Mouse (Mus musculus) hindbrain, embryonic 10.5 days (tissue): ENCODE data around the gene Bag5. TPM values are rescaled to one million over a fixed set of nuclear protein-coding genes. Genes with fewer than 3 reads are reported as not detected.

ENCODE experiments used
- DNase-seq: peaks from one replicate; pipeline ENCODE4 v3.0.0-alpha.2; 2017; ENCODE audit warnings: low spot score
- H3K27ac ChIP-seq: fragments of 300-500 bp; sonication (generic); 2 replicates; pipeline ENCODE4 v1.5.1; 2016; ENCODE audit warnings: mild to moderate bottlenecking, moderate library complexity
- H3K27me3 ChIP-seq: fragments of 300-500 bp; sonication (generic); 2 replicates; pipeline ENCODE4 v1.6.1; 2016; ENCODE audit warnings: mild to moderate bottlenecking; ENCODE audit not compliant: poor library complexity, insufficient read depth, severe bottlenecking
- H3K36me3 ChIP-seq: fragments of 300-500 bp; sonication (generic); 2 replicates; pipeline ENCODE4 v1.6.1; 2016; ENCODE audit warnings: mild to moderate bottlenecking, moderate library complexity
- H3K4me1 ChIP-seq: fragments of 300-500 bp; sonication (generic); replicated peaks from 2 replicates; pipeline ENCODE4 v1.6.1; 2016; ENCODE audit warnings: mild to moderate bottlenecking
- H3K4me3 ChIP-seq: fragments of 300-500 bp; sonication (generic); 2 replicates; pipeline ENCODE4 v1.5.1; 2016; ENCODE audit warnings: mild to moderate bottlenecking, moderate library complexity
- H3K9me3 ChIP-seq: fragments of 300-500 bp; sonication (generic); 2 replicates; pipeline ENCODE4 v1.6.1; 2016; ENCODE audit warnings: mild to moderate bottlenecking, moderate library complexity
- WGBS: fragments of 180-500 bp; shearing (Covaris S2); methylation state at CpG from one replicate; pipeline ENCODE4 v1.1.7; 2016; 5-methylcytosine and 5-hydroxymethylcytosine counted together
- polyA plus RNA-seq: library from polyadenylated mRNA; unstranded; fragments of >200 nt; fragmentation: Nextera tagmentation; extraction: Ambion mirVana; gene quantifications from 2 replicates; pipeline ENCODE4 v1.2.1, GENCODE M21; 2016

The Bag5 gene
- polyA plus RNA-seq, 1 experiment from 2014 or later, result 53.6 TPM

GRCm38 (mm10) chr12:111692899-111693298, 20.2 kb downstream of the Bag5 start:
- no peaks in the 10 kb centered on the region for H3K27me3 ChIP-seq
- peaks cover 94% of the 10 kb centered on the region for H3K4me1 ChIP-seq
- DNase-seq, result no peak
- H3K4me3 ChIP-seq, result peak overlapping the region; percentile 41
- 72% methylated on average over 5 of the region's 5 CpGs for WGBS
- no peaks in the 10 kb centered on the region for H3K36me3 ChIP-seq
- H3K9me3 ChIP-seq, result no peaks in the 10 kb centered on the region
- peak overlapping the region; percentile 98 for H3K27ac ChIP-seq

- 2% methylated on average over 5 of the region's 5 CpGs for WGBS
- Histone ChIP-seq H3K9me3 (no peaks in the 10 kb centered on the region), H3K4me1 (peaks cover 100% of the 10 kb centered on the region), H3K27me3 (no peaks in the 10 kb centered on the region), H3K4me3 (peak overlapping the region; percentile 31), H3K36me3 (no peaks in the 10 kb centered on the region), H3K27ac (peak overlapping the region; percentile 98)
- peak; percentile 91 for DNase-seq
These were observed 21.6 kb downstream of the Bag5 start for GRCm38 (mm10) chr12:111691346-111691872.

- WGBS, result 90% methylated on average over 11 of the region's 11 CpGs
- no peaks in the 10 kb centered on the region for H3K9me3 ChIP-seq
- peak overlapping the region; percentile 98 for H3K27ac ChIP-seq
- no peak for DNase-seq
- peaks cover 86% of the 10 kb centered on the region for H3K4me1 ChIP-seq
- H3K4me3 ChIP-seq, result no peak overlapping the region
- no peaks in the 10 kb centered on the region for H3K27me3 ChIP-seq
- H3K36me3 ChIP-seq, result peaks cover 1% of the 10 kb centered on the region
These were observed 23.6 kb downstream of the Bag5 start for GRCm38 (mm10) chr12:111689426-111689825.

- no peak for DNase-seq
- H3K27ac ChIP-seq, result peak overlapping the region; percentile 98
- peaks cover 15% of the 10 kb centered on the region for H3K36me3 ChIP-seq
- no peaks in the 10 kb centered on the region for H3K27me3 ChIP-seq
- WGBS, result 25% methylated on average over 2 of the region's 2 CpGs
- H3K4me3 ChIP-seq, result peak overlapping the region; percentile 9; the same call in 1 of the 2 replicates
- no peaks in the 10 kb centered on the region for H3K9me3 ChIP-seq
- peaks cover 76% of the 10 kb centered on the region for H3K4me1 ChIP-seq
These were observed 25.0 kb downstream of the Bag5 start for GRCm38 (mm10) chr12:111688069-111688428.

- H3K4me3 ChIP-seq, result peak overlapping the region; percentile 9; the same call in 1 of the 2 replicates
These were observed 25.5 kb downstream of the Bag5 start for GRCm38 (mm10) chr12:111687350-111688068.

GRCm38 (mm10) chr12:111686390-111686789, 26.7 kb downstream of the Bag5 start:
- peak overlapping the region; percentile 98 for H3K27ac ChIP-seq
- WGBS, result 92% methylated on average over 4 of the region's 4 CpGs
- DNase-seq, result no peak
- no peaks in the 10 kb centered on the region for H3K9me3 ChIP-seq
- 0 out of 2 replicates have a peak overlapping the region, but pooled peaks have one; percentile 18 for H3K4me3 ChIP-seq
- H3K4me1 ChIP-seq, result peaks cover 76% of the 10 kb centered on the region
- peaks cover 32% of the 10 kb centered on the region for H3K36me3 ChIP-seq
- no peaks in the 10 kb centered on the region for H3K27me3 ChIP-seq

More at GRCm38 (mm10) chr12:111687350-111688068, 25.5 kb downstream of the Bag5 start:
- Histone ChIP-seq H3K27ac (peak overlapping the region; percentile 98), H3K9me3 (no peaks in the 10 kb centered on the region), H3K27me3 (no peaks in the 10 kb centered on the region), H3K4me1 (peaks cover 76% of the 10 kb centered on the region), H3K36me3 (peaks cover 20% of the 10 kb centered on the region)
- 30% methylated on average over 14 of the region's 14 CpGs for WGBS
- peak; percentile 35 for DNase-seq

GRCm38 (mm10) chr12:111682806-111683205, 30.3 kb downstream of the Bag5 start:
- 64% methylated on average over 5 of the region's 5 CpGs for WGBS
- Histone ChIP-seq H3K27ac (peak overlapping the region; percentile 65), H3K4me1 (peaks cover 67% of the 10 kb centered on the region), H3K4me3 (no peak overlapping the region), H3K27me3 (no peaks in the 10 kb centered on the region), H3K36me3 (peaks cover 47% of the 10 kb centered on the region), H3K9me3 (no peaks in the 10 kb centered on the region)
- DNase-seq, result no peak

GRCm38 (mm10) chr12:111682003-111682402, 31.1 kb downstream of the Bag5 start:
- DNase-seq, result no peak
- H3K27ac ChIP-seq, result peak overlapping the region; percentile 65
- no peak overlapping the region for H3K4me3 ChIP-seq
- peaks cover 47% of the 10 kb centered on the region for H3K36me3 ChIP-seq
- H3K9me3 ChIP-seq, result no peaks in the 10 kb centered on the region
- H3K27me3 ChIP-seq, result no peaks in the 10 kb centered on the region
- WGBS, result 79% methylated on average over 5 of the region's 5 CpGs
- H3K4me1 ChIP-seq, result peaks cover 67% of the 10 kb centered on the region

- Histone ChIP-seq H3K36me3 (peaks cover 47% of the 10 kb centered on the region), H3K4me1 (peaks cover 65% of the 10 kb centered on the region), H3K9me3 (no peaks in the 10 kb centered on the region), H3K27me3 (no peaks in the 10 kb centered on the region), H3K4me3 (no peak overlapping the region), H3K27ac (no peak overlapping the region)
- no peak for DNase-seq
- WGBS, result 88% methylated on average over 8 of the region's 8 CpGs
These were observed 31.8 kb downstream of the Bag5 start for GRCm38 (mm10) chr12:111681305-111681704.

- H3K27me3 ChIP-seq, result peaks cover 6% of the 10 kb centered on the region
- H3K9me3 ChIP-seq, result no peaks in the 10 kb centered on the region
- H3K4me3 ChIP-seq, result no peak overlapping the region
- peaks cover 47% of the 10 kb centered on the region for H3K36me3 ChIP-seq
- WGBS, result 95% methylated on average over 13 of the region's 13 CpGs
- DNase-seq, result no peak
- no peak overlapping the region for H3K27ac ChIP-seq
- H3K4me1 ChIP-seq, result peaks cover 64% of the 10 kb centered on the region
These were observed 32.4 kb downstream of the Bag5 start for GRCm38 (mm10) chr12:111680661-111681060.

- WGBS, result 54% methylated on average over 7 of the region's 7 CpGs
- H3K9me3 ChIP-seq, result no peaks in the 10 kb centered on the region
- H3K36me3 ChIP-seq, result peaks cover 41% of the 10 kb centered on the region
- H3K27me3 ChIP-seq, result peaks cover 22% of the 10 kb centered on the region
- DNase-seq, result no peak
- peak overlapping the region; percentile 93 for H3K27ac ChIP-seq
- peaks cover 68% of the 10 kb centered on the region for H3K4me1 ChIP-seq
- peak overlapping the region; percentile 96 for H3K4me3 ChIP-seq
These were observed 34.1 kb downstream of the Bag5 start for GRCm38 (mm10) chr12:111678997-111679396.

- WGBS, result 10% methylated on average over 13 of the region's 13 CpGs
- DNase-seq, result no peak
- peaks cover 37% of the 10 kb centered on the region for H3K36me3 ChIP-seq
- peak overlapping the region; percentile 93 for H3K27ac ChIP-seq
- peaks cover 26% of the 10 kb centered on the region for H3K27me3 ChIP-seq
- no peaks in the 10 kb centered on the region for H3K9me3 ChIP-seq
- peak overlapping the region; percentile 96 for H3K4me3 ChIP-seq
- peaks cover 68% of the 10 kb centered on the region for H3K4me1 ChIP-seq
These were observed 34.5 kb downstream of the Bag5 start for GRCm38 (mm10) chr12:111678670-111678933.

- Histone ChIP-seq H3K36me3 (peaks cover 32% of the 10 kb centered on the region), H3K9me3 (no peaks in the 10 kb centered on the region), H3K4me3 (peak within 1 kb of the TSS; percentile 96), H3K27ac (peak within 1 kb of the TSS; percentile 93), H3K4me1 (peaks cover 66% of the 10 kb centered on the region), H3K27me3 (peaks cover 31% of the 10 kb centered on the region)
- DNase-seq, result peak; percentile 94
- under 1% methylated on average over 51 of the region's 51 CpGs for WGBS
These were observed 35.0 kb downstream of the Bag5 start, which contains the start of gene Trmt61a for GRCm38 (mm10) chr12:111677882-111678669. Gene Trmt61a, plus strand, starts transcription at chr12:111678105.
